Mouse (Mus musculus) brain, embryonic 14.5 days (tissue): ENCODE data around the gene Slc33a1.

Experiments
- CTCF ChIP-seq: fragments of 200-500 bp; IDR thresholded peaks from 2 replicates; pipeline ENCODE4 v1.5.1; 2012; ENCODE audit warnings: inconsistent platforms, mild to moderate bottlenecking, moderate library complexity, borderline replicate concordance; ENCODE audit not compliant: insufficient read depth, insufficient read length; ENCODE audit errors: extremely low read depth
- POLR2A ChIP-seq: fragments of 200-500 bp; IDR thresholded peaks from 2 replicates; pipeline ENCODE4 v1.6.1; 2012; ENCODE audit warnings: mild to moderate bottlenecking, inconsistent platforms, borderline replicate concordance; ENCODE audit not compliant: poor library complexity, insufficient read depth, insufficient read length, severe bottlenecking; ENCODE audit errors: extremely low read depth

DNA sequence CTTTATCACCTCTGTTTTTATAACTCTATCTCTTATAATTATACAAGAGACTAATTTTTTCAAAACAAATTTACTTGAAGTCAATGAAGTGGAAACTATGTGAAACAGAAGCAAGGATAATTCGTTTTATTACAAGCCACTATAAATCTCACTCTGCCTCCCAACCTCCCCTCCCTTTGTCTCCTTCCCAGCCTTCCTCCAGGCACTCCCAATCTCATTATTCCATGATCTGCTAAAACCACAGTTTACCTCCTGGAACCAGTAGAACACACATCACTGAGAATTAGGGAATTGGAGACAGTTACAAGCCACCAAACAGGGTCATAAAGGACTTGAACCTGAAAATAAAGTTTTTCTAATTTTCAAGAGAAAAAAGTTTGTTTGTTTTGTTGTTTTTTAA is 67.4 kb downstream of the Slc33a1 start:
- TF ChIP-seq CTCF, result no peak
- TF ChIP-seq POLR2A, result no peak
